Mouse (Mus musculus) kidney, embryonic 14.5 days (tissue): ENCODE measurements around the gene Fcgbp. TPM values are rescaled to one million over a fixed set of nuclear protein-coding genes. Genes with fewer than 3 reads are reported as not detected.

ENCODE experiments used
- ATAC-seq: fragments of 200-750 bp; cut with Nextera tagmentation; 2 replicates; pipeline ENCODE4 v1.8.0; 2017; ENCODE audit warnings: moderate number of reproducible peaks, mild to moderate bottlenecking, moderate TSS enrichment, moderate library complexity; ENCODE audit not compliant: low FRiP score, low TSS enrichment
- H3K27ac ChIP-seq: fragments of 300-500 bp; sonication (generic); 2 replicates; pipeline ENCODE4 v1.5.1; 2014; ENCODE audit warnings: low read depth, mild to moderate bottlenecking, low read length, moderate library complexity, mixed read lengths
- H3K27me3 ChIP-seq: fragments of 300-500 bp; sonication (generic); 2 replicates; pipeline ENCODE4 v1.6.1; 2014; ENCODE audit warnings: mild to moderate bottlenecking, low read length; ENCODE audit not compliant: control insufficient read depth, insufficient read depth
- H3K36me3 ChIP-seq: fragments of 300-500 bp; sonication (generic); 2 replicates; pipeline ENCODE4 v1.6.1; 2014; ENCODE audit warnings: low read length, mixed read lengths; ENCODE audit not compliant: control insufficient read depth, insufficient read depth
- H3K4me1 ChIP-seq: fragments of 300-500 bp; sonication (generic); 2 replicates; pipeline ENCODE4 v1.6.1; 2014; ENCODE audit warnings: low read length, mixed read lengths; ENCODE audit not compliant: control insufficient read depth, insufficient read depth
- H3K4me2 ChIP-seq: fragments of 300-500 bp; sonication (generic); replicated peaks from 2 replicates; pipeline ENCODE4 v1.6.1; 2014; ENCODE audit warnings: low read depth, mild to moderate bottlenecking, low read length
- H3K4me3 ChIP-seq: fragments of 300-500 bp; sonication (generic); 2 replicates; pipeline ENCODE4 v1.5.1; 2014; ENCODE audit warnings: mild to moderate bottlenecking, low read length
- H3K9ac ChIP-seq: fragments of 300-500 bp; sonication (generic); 2 replicates; pipeline ENCODE4 v1.6.1; 2014; ENCODE audit warnings: low read depth, mild to moderate bottlenecking, low read length, moderate library complexity
- H3K9me3 ChIP-seq: fragments of 300-500 bp; sonication (generic); 2 replicates; pipeline ENCODE4 v1.6.1; 2016; ENCODE audit warnings: low read length; ENCODE audit not compliant: control insufficient read depth
- WGBS: fragments of 180-500 bp; shearing (Covaris S2); extraction: QIAGEN DNeasy Blood & Tissue Kit; methylation state at CpG from one replicate; pipeline ENCODE4 v1.1.7; 2014; 5-methylcytosine and 5-hydroxymethylcytosine counted together
- polyA plus RNA-seq: library from polyadenylated mRNA; unstranded; fragments of >200 nt; fragmentation: Nextera tagmentation; extraction: Ambion mirVana; gene quantifications from 2 replicates; pipeline ENCODE4 v1.2.1, GENCODE M21; 2014

The Fcgbp gene
- polyA plus RNA-seq, 1 experiment from 2014 or later = 0.49 TPM

DNA sequence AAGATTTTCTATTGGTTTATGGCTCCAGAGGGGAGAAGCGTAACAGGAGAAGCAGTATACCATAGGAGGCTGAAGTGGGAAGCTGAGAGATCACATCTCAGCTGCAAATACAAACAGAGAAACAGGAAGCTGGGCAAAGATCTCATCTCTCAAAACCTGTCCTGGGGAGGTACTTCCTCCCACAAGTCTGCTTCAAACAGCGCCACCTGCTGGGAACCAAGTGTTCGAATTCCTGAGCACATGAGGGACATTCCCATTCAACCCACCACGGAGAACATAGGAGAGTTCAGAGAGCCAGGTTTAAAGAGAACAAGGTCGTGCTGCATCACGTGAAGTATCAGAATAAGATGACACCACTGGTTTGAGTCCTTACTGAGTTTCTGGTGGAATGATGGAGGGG lies 94.4 kb downstream of the Fcgbp start:
- Histone ChIP-seq H3K36me3 (no peaks in the 10 kb centered on the region), H3K9me3 (no peaks in the 10 kb centered on the region), H3K4me2 (no peak overlapping the region), H3K9ac (no peak overlapping the region), H3K4me1 (peaks cover under 1% of the 10 kb centered on the region; the same call in 1 of the 2 replicates), H3K27me3 (no peaks in the 10 kb centered on the region), H3K4me3 (no peak overlapping the region), H3K27ac (no peak overlapping the region)
- no peak for ATAC-seq
- WGBS = 84% methylated on average over 6 of the region's 6 CpGs

DNA sequence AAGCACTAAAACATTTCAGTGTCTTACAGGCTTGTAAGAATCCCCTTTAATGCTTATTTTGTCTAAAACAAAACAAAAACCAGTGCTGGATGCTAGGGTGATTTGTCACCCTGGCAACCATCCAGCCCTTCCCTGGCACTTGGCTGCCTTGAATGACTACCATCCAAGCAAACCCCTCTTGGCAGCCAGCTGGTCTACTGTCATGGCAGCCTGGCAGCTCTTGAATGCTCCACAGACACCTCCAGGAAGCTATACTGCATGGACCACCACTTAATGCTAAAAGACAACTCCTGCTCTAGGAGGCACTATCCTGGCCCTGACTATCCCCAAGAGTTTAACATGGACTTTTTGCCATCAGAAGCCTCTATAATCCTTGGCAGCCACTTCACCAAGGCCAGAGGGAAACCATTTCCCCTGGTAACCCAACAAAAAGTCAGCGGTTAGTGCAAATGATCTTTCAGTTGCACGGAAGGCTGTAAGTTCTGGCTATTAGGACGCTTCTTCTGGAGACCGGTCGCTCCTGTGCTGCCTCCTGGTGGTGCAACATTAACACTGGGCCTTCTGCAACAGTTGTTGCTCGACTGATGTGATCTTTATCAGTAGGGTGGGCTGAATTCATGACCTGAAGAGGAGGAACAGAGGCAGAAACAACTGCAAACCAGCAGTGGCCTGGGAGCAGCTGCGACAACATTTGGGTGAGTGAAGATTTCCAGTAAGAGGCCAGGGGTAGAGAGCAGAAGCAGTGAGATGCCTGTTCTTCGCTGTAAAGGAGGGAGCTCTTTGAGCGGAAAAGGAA lies 97.5 kb downstream of the Fcgbp start:
- H3K4me3 ChIP-seq = peak overlapping the region; percentile 88
- H3K27ac ChIP-seq = peak overlapping the region; percentile 88
- no peak for ATAC-seq
- H3K36me3 ChIP-seq = no peaks in the 10 kb centered on the region
- WGBS = 9% methylated on average over 9 of the region's 9 CpGs
- no peaks in the 10 kb centered on the region for H3K9me3 ChIP-seq
- peak overlapping the region; percentile 88 for H3K4me2 ChIP-seq
- peaks cover 11% of the 10 kb centered on the region for H3K4me1 ChIP-seq
- no peaks in the 10 kb centered on the region for H3K27me3 ChIP-seq
- H3K9ac ChIP-seq = peak overlapping the region; percentile 91

DNA sequence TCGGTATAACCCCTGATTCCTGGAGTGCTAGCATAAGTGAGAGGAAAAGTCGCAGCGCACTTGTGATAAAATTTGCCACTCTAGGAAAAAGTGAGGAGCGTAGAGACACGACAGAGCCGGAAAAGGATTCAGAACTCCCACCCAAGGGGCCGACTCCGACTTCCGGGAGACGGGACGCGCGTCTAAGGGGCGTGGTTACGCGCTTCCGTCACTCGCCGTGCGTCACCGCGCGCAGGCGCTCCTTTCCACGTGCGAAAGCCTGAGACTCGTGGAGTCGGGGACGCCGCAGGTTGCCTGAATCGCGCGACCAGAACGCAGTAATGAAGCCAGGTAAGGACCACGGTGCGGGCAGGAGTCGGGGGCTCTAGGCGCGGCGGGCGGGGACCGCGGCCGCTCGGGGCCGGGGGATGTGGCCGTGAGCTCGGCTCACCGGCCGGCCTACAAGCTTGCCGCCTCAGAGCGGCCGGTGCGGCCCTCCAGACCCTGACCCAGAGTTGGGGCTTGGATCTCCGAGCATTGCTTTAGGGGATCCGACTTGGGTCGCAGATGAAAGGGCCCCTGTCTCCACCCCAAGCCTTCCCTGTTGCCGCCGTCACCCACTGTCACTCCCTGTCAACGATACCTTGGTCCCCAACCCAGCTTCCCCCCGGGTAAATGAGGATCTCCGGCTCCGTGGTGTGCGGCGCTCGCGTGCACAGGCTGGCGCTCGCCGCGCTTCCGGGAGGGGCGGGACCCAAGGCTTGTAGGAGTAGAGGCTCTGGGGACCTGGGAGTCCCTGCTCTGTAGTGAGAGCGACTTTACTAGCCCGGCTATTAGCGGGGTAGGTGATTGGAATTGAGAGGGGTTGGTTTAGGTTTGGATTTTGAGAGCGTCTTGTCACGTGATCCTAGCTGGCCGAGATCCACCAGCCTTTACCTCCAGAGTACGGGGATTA lies 98.7 kb downstream of the Fcgbp start, which contains the start of gene Fbl:
Gene Fbl (plus strand): TSS at position 222 of the 934 bp plus-strand sequence.
- under 1% methylated on average over 79 of the region's 80 CpGs for WGBS
- Histone ChIP-seq H3K36me3 (peaks cover 5% of the 10 kb centered on the region; the same call in 1 of the 2 replicates), H3K9ac (peak within 1 kb of the TSS; percentile 91), H3K27ac (peak within 1 kb of the TSS; percentile 88), H3K4me2 (peak within 1 kb of the TSS; percentile 88), H3K4me1 (peaks cover 11% of the 10 kb centered on the region), H3K4me3 (peak within 1 kb of the TSS; percentile 88), H3K9me3 (no peaks in the 10 kb centered on the region), H3K27me3 (no peaks in the 10 kb centered on the region)
- ATAC-seq = peak; percentile 91

Other genes with a start within 250 kb of the Fcgbp start
- gene Zfp59, start 232.6 kb upstream of the Fcgbp start, polyA plus RNA-seq = 4.2 and 9.0 TPM in 2 replicates
- gene Zfp607a, start 213.7 kb upstream of the Fcgbp start, polyA plus RNA-seq = 3.2 and 4.4 TPM in 2 replicates
- 7.3 and 11.4 TPM in 2 replicates for gene Zfp974, start 141.8 kb upstream of the Fcgbp start, polyA plus RNA-seq
- gene Zfp780b, start 92.1 kb upstream of the Fcgbp start, polyA plus RNA-seq = 16.5 and 18.5 TPM in 2 replicates
- 3.6 and 6.5 TPM in 2 replicates for gene Zfp850, start 57.1 kb upstream of the Fcgbp start, polyA plus RNA-seq
- 301 and 321 TPM in 2 replicates for gene Psmc4, start 21.1 kb upstream of the Fcgbp start, polyA plus RNA-seq
- not detected in 2 replicates for gene 9530053A07Rik, start 58.2 kb downstream of the Fcgbp start, polyA plus RNA-seq
- 57.0 and 85.8 TPM in 2 replicates for gene Fbl, start 98.5 kb downstream of the Fcgbp start, polyA plus RNA-seq
- gene Dyrk1b, start 108.2 kb downstream of the Fcgbp start, polyA plus RNA-seq = 19.4 and 19.8 TPM in 2 replicates
- gene Eid2, start 196.6 kb downstream of the Fcgbp start, polyA plus RNA-seq = 2.4 and 7.4 TPM in 2 replicates
- gene Eid2b, start 206.5 kb downstream of the Fcgbp start, polyA plus RNA-seq = 10.0 and 12.1 TPM in 2 replicates
- 0.26 TPM in 1 of 2 replicates, not detected in the other for gene Selenov, start 219.9 kb downstream of the Fcgbp start, polyA plus RNA-seq
- 0.51 and 0.93 TPM in 2 replicates for gene Dll3, start 231.0 kb downstream of the Fcgbp start, polyA plus RNA-seq
- gene Timm50, start 240.8 kb downstream of the Fcgbp start, polyA plus RNA-seq = 165 and 191 TPM in 2 replicates